Mouse (Mus musculus) CD8-positive naive resting alpha-beta T cell, adult 2 months (primary cell): ENCODE data around the gene Snx3.

ENCODE experiments used
- DNase-seq, 2 experiments: peaks; one replicate each; pipeline ENCODE4 v3.0.0; 2022; ENCODE audit warnings: low read depth in 2 of 2, low spot score in 2 of 2

Gene Snx3

DNA sequence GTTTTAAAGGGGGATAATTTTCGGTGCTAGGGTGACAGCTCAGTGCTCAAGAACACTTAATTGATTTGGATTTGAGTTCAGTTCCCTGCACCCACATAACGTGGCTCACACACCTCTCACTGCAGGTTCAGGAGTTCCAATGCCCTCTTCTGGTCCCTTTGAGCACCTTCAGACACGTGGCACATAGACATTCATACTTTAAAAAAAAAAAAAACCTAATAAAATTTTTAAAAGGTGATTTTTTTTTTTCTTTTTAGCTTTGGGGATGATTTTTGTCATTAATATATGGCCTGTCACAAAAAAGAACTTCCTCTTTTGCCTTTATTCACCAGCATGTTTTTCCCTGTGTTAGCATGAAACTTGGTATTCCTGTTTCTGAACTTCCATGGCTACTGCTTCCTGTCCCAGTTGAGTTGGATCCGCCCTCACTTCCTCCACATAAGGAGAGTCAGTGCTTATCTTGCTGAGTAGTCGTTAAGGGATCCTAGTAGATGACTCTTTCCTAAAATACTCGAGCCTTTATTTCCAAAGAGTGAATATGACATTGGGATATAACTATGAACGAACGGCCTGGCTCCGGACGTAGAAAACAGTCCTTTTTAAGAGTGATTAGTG lies 2.4 kb downstream of the Snx3 start:
- no peak for DNase-seq

DNA sequence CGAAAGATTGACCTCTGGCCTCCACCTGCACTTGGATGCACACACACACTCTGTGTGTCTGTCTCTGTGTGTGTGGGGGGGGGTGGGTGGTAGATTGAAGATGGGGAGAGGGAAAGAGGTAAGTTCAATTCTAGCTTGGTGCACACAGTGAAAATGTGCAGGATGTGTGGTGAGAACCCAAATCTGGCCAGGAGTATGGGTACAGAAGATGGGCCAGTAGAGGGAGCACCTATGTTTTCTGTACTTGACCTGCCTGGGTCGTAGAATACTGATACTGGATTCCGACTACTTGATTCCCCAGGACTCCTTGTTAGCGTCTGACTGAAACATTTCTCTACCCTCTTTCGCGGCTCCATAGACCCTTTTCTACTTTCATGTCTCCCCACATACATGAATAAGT lies 8.3 kb downstream of the Snx3 start:
- no peak for DNase-seq

DNA sequence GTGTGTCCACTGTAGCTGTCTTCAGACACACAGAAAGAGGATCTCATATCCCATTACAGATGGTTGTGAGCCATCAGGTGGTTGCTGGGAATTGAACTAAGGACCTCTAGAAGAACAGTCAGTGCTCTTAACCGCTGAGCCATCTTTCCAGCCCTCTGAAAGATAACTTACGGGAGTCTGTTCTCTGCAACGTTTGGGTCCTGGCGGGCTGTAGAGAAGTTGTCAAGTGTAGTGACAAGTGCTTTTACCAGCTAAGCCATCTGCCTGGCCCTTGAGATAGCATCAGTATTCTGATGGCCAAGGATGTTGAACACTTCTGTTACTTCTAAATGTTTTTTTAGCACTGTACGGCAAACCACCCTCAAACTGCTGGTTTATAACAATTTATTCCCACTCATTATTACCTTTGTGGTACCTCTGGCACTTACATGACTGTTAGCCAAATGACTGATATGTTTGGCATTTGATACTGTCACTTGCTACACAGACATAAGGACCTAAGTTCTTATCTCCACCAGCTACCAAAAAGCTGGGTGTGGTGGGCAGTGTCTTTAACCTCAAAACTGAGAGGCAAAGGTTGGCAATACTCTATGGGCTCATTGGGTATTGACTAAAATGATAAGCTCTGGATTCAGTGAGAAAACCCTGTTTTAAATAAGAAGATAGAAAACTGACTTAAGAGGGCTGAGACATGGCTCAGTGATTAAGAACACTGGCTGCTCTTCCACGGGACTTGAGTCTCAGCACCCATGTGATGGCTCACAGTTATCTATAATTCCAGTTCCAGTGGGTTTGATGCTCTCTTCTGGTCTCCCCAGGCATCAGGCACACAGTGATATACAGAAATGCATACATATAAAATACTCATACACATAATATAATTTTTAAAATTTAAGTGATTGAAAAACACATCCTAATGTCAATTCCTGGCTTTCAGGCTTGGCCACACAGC lies 9.6 kb downstream of the Snx3 start:
- no peak for DNase-seq

DNA sequence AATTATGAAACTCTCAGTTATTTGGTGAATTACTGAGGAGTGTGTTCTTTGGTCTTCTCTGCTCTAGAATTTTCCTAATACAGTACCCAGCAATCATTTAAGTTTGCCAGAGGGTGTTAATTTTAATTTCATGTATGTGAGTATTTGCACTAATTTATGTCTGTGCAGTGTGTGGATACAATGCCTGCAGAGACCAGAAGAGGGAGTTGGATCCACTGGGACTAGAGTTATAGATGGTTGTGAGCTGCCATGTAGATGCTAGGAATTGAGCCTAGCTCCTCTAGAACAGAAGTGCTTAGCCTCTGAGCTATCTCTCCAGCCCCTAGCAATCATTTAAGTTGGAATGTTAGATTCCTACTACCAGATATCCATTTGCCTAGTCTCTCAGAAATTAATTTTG lies 12.3 kb downstream of the Snx3 start:
- no peak for DNase-seq

DNA sequence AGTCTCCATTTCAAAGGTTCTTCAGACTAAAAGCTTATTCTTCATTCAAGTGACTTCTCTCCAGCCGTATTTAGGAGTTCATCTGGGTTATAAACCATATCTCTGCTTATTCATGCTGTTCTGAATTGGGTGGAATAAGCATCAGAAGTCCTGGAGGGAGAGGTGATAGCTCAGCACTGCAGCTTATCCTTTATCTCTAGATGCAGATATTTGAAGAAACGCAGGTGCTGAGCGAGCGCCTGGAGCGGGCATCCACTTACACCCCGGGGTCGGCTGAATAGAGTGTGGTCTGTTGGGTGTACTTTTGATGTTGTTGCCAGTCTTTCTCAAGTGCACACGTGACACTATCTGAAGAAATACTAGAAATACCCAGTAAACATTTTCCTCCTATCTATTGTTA lies 16.5 kb downstream of the Snx3 start:
- DNase-seq, result no peak

DNA sequence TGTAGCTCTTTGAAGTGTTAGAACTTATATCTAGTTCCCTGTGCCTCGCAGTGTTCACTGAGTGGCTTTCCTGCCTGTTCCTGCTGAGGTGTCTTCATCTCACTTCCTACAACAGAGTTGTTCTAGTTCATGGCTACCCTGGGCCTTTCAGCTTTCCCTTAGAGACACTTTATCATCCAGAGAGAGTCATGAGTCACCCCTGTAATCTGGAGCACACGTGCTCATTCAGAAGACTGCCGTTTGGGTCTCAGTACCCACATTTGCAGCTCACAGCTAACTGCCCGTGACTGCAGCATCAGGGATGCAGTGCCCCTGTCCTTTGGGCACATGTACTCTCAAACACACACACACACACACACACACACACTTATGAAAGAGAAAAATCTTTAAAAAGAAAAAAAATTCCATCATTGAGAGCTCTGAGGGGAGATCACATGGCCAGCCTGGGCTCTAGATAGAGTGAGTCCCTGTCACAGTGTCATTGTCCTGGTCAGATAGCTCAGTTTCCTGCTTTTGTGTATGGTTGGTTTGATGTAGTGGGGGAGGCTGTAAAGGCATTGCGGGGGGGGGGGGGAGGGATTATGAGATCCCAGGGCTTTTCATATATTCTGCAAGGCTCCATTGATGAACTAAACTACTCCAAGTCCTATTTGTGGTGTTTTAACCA lies 19.6 kb downstream of the Snx3 start:
- DNase-seq, result no peak

DNA sequence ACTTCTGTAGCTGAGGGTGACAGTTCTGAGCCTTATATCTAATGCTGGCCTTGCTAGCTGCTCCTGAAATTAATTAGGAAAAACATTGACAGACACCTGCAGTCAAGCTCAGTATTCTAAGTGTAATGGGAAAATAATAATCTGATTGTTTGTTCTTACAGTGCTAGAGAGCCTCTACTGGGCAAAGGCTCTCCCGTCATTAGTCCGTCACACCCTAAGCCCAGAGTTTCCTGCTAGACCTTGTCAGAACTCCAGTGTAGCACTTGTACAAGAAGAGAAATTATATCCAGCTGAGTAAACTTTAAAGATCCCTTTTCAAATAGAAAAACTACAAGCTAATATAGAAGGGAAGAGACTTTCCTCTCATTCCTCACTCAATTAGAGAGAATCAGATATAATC lies 21.1 kb downstream of the Snx3 start:
- no peak for DNase-seq

DNA sequence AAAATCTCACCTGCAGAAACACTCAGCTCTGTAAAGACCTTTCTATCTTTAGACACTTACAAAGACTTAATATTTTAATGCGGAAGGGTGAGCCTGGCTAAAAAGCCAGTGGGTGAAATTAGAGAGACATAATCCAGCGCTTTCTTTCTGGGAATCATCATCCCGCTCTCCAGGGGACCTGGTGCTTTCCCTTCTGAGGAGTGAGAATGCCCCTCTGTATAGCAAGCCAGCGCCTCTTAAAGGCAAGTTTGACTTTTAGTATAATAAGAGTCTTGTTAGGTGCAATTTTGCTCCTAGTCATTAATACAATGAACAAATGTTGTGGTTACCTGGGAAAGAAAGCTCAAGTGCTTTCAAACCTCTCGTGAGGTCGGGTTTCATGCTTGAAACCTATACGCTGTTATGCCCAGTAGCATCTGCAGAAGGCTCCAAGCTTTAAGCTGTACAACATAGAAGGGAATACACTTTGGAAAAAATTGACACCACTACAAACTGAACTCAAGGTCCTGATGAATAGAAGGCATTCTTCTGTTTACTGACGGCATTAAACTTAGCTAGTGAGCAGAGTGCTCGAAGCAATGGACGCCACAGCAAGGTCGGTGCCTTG lies 21.8 kb downstream of the Snx3 start:
- no peak for DNase-seq

DNA sequence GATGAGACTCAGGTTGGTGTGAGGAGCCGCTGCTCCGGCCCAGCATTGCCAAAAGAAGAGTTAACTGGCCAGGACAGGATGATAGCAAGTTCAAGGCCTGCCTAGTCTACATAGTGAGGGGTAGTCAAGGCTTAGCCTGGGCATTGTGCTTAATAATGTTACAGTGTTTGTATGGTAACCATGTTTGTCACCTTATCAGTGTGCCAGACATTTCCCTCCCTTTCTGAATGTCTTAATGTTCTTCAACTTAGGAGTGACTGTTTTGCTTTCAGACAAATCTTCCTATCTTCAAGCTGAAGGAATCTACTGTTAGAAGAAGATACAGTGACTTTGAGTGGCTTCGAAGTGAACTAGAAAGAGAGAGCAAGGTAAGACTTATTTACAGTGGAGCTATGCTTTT lies 23.9 kb downstream of the Snx3 start:
- no peak for DNase-seq

DNA sequence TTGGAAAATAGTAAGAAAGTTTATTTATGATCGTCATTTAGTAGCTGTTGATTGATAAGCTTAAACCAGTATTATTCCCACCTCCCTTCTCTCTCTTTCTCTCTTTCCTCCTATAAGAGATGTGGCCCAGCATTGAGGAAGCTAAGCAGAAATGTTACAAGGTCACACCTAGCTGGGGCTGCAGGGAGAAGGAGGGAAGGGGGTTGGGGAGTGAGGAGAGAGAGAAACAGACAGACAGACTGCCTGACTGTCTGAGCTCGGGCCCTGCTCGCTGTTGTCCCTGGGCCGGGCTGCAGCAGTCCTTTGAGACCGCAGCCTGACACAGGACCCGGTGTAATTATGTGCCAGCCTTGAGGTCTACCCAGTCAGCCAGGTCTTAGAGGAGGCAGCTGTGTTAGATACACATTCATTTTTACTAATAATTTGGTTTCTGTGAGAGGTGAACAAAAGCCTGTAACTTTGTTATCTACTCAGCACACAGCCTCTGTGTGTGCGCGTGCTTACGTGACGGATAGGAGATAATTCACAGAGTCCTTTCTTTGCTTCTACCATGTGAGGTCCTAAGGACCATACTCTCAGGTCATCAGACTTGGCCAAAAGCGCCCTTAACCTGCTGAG lies 32.1 kb downstream of the Snx3 start:
- DNase-seq, result no peak

DNA sequence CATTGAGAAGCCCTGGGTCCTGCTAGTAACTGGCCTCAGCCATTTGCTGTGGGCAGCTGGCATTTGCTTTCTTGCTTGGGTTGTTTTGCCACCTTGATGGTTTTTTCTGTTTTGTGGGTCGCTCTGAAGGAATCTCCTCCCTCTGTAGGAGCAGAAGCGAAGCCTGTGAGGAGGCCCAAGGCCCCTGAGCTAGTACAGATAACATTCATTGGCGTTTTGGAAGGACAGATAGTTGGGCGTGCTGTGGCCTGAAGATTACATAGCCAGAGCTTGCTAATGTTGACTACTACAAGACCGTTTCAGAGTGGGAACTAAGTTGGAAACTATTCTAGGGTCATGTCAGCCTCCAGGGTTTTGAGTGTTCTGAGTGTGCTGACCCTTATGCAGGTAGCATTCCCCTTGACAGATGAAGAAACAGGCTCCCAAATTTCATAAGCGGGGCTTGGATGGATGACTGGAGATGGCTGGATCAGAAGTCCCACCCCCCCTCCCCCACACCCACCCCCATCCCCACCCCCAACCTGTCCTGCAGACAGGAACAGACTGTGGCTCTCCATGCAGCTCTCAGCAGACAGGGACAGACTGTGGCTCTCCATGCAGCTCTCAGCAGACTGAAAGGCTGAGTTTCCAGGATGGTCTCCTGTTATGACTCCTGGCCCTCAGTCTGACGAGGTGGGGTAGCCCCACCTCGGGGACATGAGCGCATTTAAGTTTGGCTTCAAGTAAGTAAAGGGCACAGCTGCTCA lies 35.9 kb downstream of the Snx3 start:
- DNase-seq, result no peak

DNA sequence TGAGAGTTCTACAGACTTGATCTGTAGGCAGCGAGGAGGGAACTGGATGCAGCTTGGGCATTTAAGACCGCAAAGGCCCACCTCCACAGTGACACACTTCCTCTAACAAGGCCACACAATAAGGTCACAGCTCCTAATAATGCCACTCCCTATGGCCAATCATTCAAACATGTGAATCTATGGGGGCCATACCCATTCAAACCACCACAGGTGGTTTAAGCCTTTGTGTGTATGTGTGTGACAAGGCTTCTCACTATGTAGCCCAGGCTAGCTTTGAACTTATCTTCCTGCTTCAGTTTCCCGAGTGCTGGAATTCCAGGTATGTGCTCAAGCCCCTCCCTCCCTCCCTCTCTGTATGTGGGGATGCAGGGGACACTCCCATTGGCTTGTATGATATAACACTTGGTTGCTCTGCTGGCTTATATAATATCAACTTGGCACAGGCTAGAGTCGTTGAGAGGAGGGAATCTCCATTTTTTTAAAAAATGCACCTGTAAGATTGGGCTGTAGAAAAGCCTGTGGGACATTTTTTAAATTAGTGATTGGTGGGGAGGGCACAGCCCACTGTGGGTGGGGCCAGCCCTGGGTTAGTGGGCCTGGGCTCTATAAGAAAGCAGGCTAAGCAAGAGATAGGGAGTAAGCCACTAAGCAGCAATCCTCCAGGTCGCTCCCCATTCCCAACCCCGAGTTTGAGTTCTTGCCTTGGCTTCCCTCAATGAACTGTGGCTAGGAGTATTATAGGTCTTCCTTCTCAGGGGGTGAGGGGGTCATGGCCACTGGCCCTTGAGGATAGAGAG lies 44.1 kb downstream of the Snx3 start:
- DNase-seq, result no peak

DNA sequence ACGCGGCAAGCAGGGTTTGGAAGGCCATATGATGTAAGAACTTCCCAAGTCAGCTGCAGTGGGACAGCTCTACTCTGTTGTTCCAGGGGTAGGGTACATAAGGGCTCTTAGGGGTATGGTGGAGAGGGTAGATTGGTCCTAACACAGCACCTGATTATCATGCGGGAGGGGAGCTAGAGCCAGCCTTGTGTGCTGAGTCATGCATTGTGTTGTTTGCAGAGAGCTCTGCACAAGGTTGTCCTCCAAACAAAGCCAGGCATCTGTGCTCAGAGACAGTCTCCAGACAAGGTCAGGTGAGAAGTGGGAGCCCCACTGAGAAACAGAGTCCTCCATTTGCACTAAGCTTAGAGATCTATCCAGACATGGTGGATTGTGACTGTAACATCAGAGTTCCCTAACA lies 44.7 kb downstream of the Snx3 start:
- no peak for DNase-seq

DNA sequence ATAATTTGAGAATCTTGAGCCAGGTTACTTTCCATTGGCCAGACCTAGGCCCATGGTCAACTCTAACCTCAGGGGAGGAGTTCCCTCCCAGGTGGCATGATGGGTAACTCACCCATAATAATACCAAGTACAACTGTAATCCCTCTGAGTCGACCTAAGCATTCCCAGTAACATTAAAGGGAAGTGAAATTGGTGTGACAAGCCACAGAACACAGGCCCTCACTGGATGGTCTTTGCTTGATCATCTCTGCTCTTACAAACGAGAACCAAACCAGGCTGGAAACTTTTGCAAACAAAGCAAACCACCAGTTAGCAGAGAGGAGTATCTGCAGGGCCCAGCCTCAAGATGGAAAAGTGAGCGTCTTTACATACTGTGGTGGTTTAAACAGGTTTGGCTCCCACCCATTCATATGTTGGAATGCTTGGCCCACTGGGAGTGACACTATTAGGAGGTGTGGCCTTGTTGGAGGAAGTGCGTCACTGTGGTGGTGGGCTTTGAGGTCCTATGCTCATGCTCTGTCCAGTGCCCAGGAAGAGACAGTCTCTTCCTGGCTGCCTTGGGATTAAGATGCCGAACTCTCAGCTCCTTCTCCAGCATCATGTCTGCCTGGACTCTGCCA lies 57.9 kb downstream of the Snx3 start:
- no peak for DNase-seq

DNA sequence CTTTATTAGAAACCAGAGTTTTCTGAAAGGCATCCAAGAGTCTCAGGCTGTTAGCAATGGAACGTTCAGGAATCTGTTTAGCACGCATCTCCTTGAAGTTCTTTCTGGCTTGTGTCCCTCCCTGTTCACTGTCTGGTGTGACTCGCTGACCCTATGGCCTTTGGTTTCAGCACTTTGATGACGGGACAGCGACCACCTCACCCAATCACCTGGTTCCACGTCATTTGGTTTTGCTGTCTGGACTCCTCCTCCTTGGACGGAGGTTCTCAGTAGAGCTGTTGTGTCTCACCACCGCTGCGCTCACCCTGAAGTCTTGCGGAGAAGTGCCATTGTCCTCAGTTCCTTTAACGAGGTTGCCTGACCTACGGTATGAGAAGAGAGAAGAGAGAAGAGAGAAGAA lies 60.4 kb downstream of the Snx3 start:
- no peak for DNase-seq

DNA sequence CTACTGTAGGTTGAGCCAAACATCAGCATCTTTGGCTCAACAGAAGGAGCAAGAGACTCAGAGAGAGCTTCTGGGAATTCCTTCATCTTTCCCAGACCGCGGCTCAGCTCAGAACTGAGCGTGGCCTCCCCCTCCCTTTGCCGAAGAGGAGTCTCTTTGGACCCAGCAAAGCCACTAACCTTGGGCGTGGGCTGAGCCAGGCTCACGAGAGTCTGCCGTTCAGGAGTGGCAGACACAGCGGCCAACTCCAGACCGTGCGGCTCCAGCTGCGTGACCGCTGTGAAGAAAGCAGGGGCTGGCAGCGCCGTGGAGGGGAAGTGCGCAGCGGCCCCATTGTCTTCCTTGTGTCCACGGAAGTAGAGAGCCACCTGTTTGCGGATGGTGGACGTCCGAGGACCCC lies 70.7 kb downstream of the Snx3 start:
- no peak for DNase-seq

DNA sequence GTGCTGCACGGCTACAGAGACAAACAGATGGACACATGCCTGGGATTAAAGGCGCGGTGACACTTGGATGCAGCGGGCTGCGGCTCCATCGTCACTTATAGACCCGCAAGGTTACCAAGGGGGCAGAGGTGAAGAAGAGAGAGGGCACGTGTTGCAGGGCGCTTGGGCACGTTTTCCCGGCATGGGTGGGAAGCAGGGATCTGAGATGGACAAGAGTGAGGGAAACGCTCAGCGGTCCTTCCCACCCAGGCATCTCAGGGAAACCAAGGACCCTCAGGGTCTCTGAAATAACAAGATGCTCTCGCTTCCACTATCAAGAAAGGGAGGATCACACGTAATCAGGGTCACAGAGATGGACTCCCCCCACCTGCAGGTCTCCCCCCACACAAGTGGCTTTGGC lies 71.1 kb downstream of the Snx3 start:
- no peak for DNase-seq

DNA sequence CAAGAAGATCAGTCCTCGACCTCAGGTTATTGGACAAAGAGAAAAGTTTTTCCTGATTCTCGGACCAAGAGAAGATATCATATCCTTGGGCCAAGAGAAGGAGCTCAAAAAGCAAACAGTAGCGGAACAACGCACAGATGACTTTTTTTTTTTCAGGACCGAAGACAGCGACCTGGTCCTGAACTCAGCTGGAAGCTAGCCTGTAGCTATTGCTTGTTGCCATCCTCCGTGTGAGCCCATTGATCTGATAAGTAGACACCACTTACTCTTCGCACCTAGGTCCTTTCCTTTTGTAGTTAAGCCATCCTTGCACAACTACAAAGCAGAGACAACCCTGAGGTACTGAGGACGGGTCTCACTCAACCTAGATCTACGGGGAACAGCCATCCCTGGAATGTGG lies 72.8 kb downstream of the Snx3 start:
- DNase-seq, result no peak

DNA sequence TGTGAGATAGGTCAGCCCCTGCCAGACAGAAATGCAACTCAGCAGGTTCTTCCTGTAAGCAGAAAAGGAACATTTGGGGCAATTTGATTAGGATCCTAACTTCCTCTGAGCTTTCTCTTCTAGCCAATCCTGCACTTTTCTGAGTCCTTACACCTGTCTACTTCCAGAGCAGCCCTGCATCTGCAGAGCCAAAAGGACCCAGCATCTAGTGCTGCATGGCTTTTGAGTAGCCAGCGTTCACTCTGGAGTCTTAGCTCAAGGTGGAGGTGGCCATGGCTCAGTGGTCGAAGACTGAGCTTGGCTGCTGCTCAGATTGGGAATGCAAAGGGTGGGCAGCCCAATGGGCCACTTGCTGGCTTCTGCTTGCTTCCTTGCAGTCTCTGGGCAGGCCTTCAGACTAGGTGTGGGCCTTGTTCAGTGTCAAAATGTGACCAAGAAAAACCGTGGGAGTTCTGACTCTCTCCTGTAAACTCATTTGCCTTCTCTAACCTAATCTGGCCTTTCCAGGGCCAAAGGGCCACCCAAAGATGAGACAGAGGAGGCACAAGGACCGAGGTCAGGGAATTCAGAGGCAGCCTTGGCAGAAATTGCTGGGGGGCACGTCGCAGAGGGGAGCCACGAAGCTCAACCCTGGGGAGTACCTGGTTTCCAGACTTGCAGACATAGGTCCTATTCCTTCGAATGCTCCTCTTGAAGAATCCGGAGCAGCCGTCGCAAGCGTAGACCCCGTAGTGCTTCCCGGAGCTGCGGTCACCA lies 75.9 kb downstream of the Snx3 start:
- DNase-seq, result no peak
